Mouse (Mus musculus): ENCODE measurements around the gene Ccl6. TPM values are rescaled to one million over a fixed set of nuclear protein-coding genes. Genes with fewer than 3 reads are reported as not detected.

Ccl6 gene
- polyA plus RNA-seq, 1 experiment from 2014 or later: 2.5 TPM

DNA sequence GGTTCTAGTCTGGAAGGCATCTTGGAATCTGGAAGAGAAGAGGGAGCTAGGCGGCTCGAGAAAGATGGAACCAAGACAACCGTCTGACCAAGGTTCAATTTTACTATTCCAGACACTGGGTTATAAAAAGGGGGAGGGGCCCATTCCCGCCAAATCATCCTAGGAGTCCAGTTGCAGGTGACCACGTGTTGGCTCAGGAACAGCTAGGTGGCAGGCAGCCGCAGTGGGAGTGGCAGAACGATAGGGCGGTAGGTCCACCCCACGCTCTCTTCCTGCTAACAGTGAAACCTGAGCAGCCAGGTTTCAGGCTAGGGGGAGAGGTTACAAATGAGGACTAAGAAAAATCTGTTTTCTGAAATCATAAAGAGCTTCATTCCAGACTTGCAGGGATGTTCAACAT is 20.1 kb downstream of the Ccl6 start:
- Histone ChIP-seq H3K9ac (ENCODE audit: low read length) (no peak overlapping the region), H3K27ac (ENCODE audit: low read depth, low read length) (no peak overlapping the region), H3K4me3 (ENCODE audit: low read depth, low read length) (no peak overlapping the region), H3K4me1 (ENCODE audit: control insufficient read depth, insufficient read depth, low read length) (no peaks in the 10 kb centered on the region), H3K27me3 (ENCODE audit: control insufficient read depth, insufficient read depth, low read length) (no peaks in the 10 kb centered on the region), H3K4me2 (ENCODE audit: low read depth) (no peak overlapping the region), H3K9me3 (ENCODE audit: control insufficient read depth, low read length) (no peaks in the 10 kb centered on the region), H3K36me3 (ENCODE audit: control insufficient read depth, insufficient read depth, low read length) (no peaks in the 10 kb centered on the region)
- 64% methylated on average over 9 of the region's 9 CpGs for WGBS
- ATAC-seq (ENCODE audit: insufficient read depth, low FRiP score, low TSS enrichment) (no peak), DNase-seq (ENCODE audit: low spot score) (no peak)

DNA sequence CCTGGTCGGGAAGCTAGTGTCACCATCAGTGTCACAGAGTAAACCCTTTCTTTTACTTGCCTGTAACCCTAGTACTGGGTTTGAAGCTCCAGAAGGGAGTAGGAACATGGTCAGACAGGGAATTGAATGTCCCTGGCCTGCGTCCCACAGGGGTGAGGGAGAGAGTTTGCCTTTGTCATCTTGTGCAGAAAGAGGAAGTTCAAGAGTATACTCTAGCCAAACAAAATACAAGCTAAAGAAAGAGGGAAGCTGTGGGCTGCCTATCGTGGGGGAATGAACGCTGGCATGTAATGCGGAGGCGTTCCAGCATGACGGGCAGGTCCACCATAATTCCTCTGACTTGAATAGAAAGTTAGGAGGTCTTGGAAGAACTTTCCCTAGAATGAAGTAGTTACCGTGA is 20.7 kb downstream of the Ccl6 start:
- no peak overlapping the region for H3K4me3 ChIP-seq (ENCODE audit: low read depth, low read length)
- no peaks in the 10 kb centered on the region for H3K36me3 ChIP-seq (ENCODE audit: control insufficient read depth, insufficient read depth, low read length)
- H3K9me3 ChIP-seq (ENCODE audit: control insufficient read depth, low read length): no peaks in the 10 kb centered on the region
- no peak for DNase-seq (ENCODE audit: low spot score)
- H3K4me1 ChIP-seq (ENCODE audit: control insufficient read depth, insufficient read depth, low read length): no peaks in the 10 kb centered on the region
- H3K4me2 ChIP-seq (ENCODE audit: low read depth): no peak overlapping the region
- no peak for ATAC-seq (ENCODE audit: insufficient read depth, low FRiP score, low TSS enrichment)
- H3K27ac ChIP-seq (ENCODE audit: low read depth, low read length): no peak overlapping the region
- H3K9ac ChIP-seq (ENCODE audit: low read length): no peak overlapping the region
- no peaks in the 10 kb centered on the region for H3K27me3 ChIP-seq (ENCODE audit: control insufficient read depth, insufficient read depth, low read length)
- 92% methylated on average over 8 of the region's 8 CpGs for WGBS

DNA sequence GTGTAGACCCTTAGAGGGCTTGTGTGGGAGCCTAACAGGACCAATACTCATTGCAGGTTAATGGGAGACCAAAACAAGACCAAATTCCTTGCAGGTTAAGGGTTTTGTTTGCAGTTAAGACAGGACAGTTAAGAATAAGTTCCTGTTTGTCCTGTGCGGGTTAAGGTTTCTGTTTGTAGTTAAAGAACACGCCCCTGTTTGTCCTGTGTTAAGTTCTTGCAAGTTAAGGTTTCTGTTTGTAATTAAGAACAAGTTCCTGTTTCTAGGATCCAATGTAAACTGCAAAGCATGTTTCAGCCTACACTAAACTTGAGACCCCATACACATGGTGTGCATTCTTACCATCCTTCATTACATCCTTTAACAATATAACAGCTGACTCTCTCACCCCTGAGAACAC is 22.7 kb downstream of the Ccl6 start:
- H3K4me1 ChIP-seq (ENCODE audit: control insufficient read depth, insufficient read depth, low read length): no peaks in the 10 kb centered on the region
- H3K4me3 ChIP-seq (ENCODE audit: low read depth, low read length): no peak overlapping the region
- no peaks in the 10 kb centered on the region for H3K9me3 ChIP-seq (ENCODE audit: control insufficient read depth, low read length)
- WGBS: 89% methylated on average over 2 of the region's 2 CpGs
- no peaks in the 10 kb centered on the region for H3K27me3 ChIP-seq (ENCODE audit: control insufficient read depth, insufficient read depth, low read length)
- no peak overlapping the region for H3K27ac ChIP-seq (ENCODE audit: low read depth, low read length)
- no peak for ATAC-seq (ENCODE audit: insufficient read depth, low FRiP score, low TSS enrichment)
- H3K9ac ChIP-seq (ENCODE audit: low read length): no peak overlapping the region
- H3K4me2 ChIP-seq (ENCODE audit: low read depth): no peak overlapping the region
- no peaks in the 10 kb centered on the region for H3K36me3 ChIP-seq (ENCODE audit: control insufficient read depth, insufficient read depth, low read length)
- DNase-seq (ENCODE audit: low spot score): no peak

DNA sequence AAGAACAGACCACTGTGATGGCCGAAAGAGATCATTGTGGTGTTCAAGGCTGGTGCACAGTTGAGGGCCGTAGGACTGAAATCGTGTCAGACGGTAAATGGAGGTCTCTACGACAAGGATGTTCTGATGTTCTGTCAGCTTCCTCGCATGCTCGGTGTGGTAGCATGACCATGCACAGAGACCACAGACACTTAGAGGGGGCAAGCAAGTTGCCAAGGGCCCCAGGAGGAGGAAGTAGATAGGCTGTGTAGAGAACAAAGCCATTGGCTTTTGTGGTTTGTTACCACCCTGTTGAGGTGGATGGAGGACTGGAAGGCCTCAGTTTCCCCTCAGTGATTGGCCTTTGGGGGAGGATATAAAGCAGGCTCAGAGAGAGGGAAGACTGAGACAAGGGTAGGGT is 23.6 kb downstream of the Ccl6 start:
- H3K9ac ChIP-seq (ENCODE audit: low read length): no peak overlapping the region
- H3K4me1 ChIP-seq (ENCODE audit: control insufficient read depth, insufficient read depth, low read length): no peaks in the 10 kb centered on the region
- no peak overlapping the region for H3K27ac ChIP-seq (ENCODE audit: low read depth, low read length)
- no peaks in the 10 kb centered on the region for H3K27me3 ChIP-seq (ENCODE audit: control insufficient read depth, insufficient read depth, low read length)
- no peaks in the 10 kb centered on the region for H3K9me3 ChIP-seq (ENCODE audit: control insufficient read depth, low read length)
- H3K36me3 ChIP-seq (ENCODE audit: control insufficient read depth, insufficient read depth, low read length): no peaks in the 10 kb centered on the region
- DNase-seq (ENCODE audit: low spot score) (no peak), ATAC-seq (ENCODE audit: insufficient read depth, low FRiP score, low TSS enrichment) (no peak)
- no peak overlapping the region for H3K4me3 ChIP-seq (ENCODE audit: low read depth, low read length)
- WGBS: 93% methylated on average over 7 of the region's 7 CpGs
- H3K4me2 ChIP-seq (ENCODE audit: low read depth): no peak overlapping the region

DNA sequence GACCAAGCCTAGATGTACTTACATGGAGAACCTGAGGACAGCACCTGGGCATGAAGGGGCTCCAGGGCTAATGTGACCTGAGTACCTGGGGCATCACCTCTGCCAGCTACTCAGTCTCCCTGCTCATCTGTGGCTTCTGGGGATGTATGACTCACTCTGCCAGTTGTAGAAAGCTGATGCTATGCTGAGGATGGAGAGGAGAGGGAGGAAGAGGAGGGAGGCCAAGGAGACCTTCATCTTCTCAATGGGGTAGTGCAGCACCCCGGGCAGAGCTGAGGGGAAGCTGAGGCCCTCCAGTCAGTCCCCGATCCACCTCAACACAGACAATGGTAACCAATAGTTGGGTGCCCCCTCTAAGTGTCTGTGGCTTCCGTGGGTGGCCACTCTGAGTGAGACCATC is 24.1 kb downstream of the Ccl6 start:
- Histone ChIP-seq H3K36me3 (ENCODE audit: control insufficient read depth, insufficient read depth, low read length) (no peaks in the 10 kb centered on the region), H3K27me3 (ENCODE audit: control insufficient read depth, insufficient read depth, low read length) (no peaks in the 10 kb centered on the region), H3K4me3 (ENCODE audit: low read depth, low read length) (no peak overlapping the region), H3K9me3 (ENCODE audit: control insufficient read depth, low read length) (no peaks in the 10 kb centered on the region), H3K4me2 (ENCODE audit: low read depth) (no peak overlapping the region), H3K4me1 (ENCODE audit: control insufficient read depth, insufficient read depth, low read length) (no peaks in the 10 kb centered on the region), H3K9ac (ENCODE audit: low read length) (no peak overlapping the region), H3K27ac (ENCODE audit: low read depth, low read length) (no peak overlapping the region)
- ATAC-seq (ENCODE audit: insufficient read depth, low FRiP score, low TSS enrichment) (no peak), DNase-seq (ENCODE audit: low spot score) (no peak)
- WGBS: 89% methylated on average over 3 of the region's 3 CpGs

DNA sequence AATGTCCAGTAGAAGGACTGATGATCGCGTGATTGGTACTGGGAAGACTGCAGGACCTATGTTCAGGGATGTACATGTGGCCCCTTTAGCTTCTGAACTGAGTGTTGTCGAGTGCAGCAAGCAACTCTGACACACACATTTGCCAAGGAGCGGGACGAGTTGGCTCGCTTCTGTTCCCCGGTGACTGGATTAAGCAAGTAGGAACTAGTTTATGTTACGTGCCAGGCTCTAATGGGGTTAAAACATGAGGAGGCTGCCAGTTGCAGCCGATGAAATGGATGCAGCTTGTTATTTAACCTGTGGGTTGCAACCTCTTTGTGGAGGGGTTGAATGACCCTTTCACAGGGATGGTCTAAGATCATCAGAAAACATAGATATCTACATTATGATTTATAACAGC is 24.8 kb downstream of the Ccl6 start:
- Histone ChIP-seq H3K27me3 (ENCODE audit: control insufficient read depth, insufficient read depth, low read length) (no peaks in the 10 kb centered on the region), H3K27ac (ENCODE audit: low read depth, low read length) (no peak overlapping the region), H3K4me3 (ENCODE audit: low read depth, low read length) (no peak overlapping the region), H3K36me3 (ENCODE audit: control insufficient read depth, insufficient read depth, low read length) (no peaks in the 10 kb centered on the region), H3K9me3 (ENCODE audit: control insufficient read depth, low read length) (no peaks in the 10 kb centered on the region), H3K4me2 (ENCODE audit: low read depth) (no peak overlapping the region), H3K4me1 (ENCODE audit: control insufficient read depth, insufficient read depth, low read length) (no peaks in the 10 kb centered on the region), H3K9ac (ENCODE audit: low read length) (no peak overlapping the region)
- 90% methylated on average over 9 of the region's 9 CpGs for WGBS
- ATAC-seq (ENCODE audit: insufficient read depth, low FRiP score, low TSS enrichment): no peak
- no peak for DNase-seq (ENCODE audit: low spot score)

DNA sequence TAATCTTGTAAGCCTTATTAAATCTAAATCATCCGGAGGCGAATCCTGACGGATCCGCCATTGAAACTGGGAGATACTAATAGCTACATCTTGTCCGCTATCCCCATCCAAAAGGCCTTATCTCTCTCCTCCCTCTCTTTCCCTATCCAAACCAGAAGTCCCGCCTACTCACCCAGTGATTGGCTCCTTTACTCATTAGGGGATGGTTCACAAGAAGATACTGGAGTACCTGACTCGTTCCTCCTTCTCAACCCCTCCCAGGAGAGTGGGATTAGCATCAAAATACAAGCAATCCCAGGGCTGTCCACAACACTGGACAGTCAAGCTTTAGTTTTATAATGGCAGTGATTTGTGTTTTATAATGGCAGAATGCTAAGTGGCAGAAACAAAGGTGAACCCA is 25.6 kb downstream of the Ccl6 start:
- H3K9ac ChIP-seq (ENCODE audit: low read length): no peak overlapping the region
- no peaks in the 10 kb centered on the region for H3K9me3 ChIP-seq (ENCODE audit: control insufficient read depth, low read length)
- no peak for DNase-seq (ENCODE audit: low spot score)
- H3K4me1 ChIP-seq (ENCODE audit: control insufficient read depth, insufficient read depth, low read length): no peaks in the 10 kb centered on the region
- 72% methylated on average over 7 of the region's 7 CpGs for WGBS
- no peaks in the 10 kb centered on the region for H3K36me3 ChIP-seq (ENCODE audit: control insufficient read depth, insufficient read depth, low read length)
- H3K27me3 ChIP-seq (ENCODE audit: control insufficient read depth, insufficient read depth, low read length): no peaks in the 10 kb centered on the region
- no peak overlapping the region for H3K4me3 ChIP-seq (ENCODE audit: low read depth, low read length)
- ATAC-seq (ENCODE audit: insufficient read depth, low FRiP score, low TSS enrichment): no peak
- no peak overlapping the region for H3K27ac ChIP-seq (ENCODE audit: low read depth, low read length)
- no peak overlapping the region for H3K4me2 ChIP-seq (ENCODE audit: low read depth)

DNA sequence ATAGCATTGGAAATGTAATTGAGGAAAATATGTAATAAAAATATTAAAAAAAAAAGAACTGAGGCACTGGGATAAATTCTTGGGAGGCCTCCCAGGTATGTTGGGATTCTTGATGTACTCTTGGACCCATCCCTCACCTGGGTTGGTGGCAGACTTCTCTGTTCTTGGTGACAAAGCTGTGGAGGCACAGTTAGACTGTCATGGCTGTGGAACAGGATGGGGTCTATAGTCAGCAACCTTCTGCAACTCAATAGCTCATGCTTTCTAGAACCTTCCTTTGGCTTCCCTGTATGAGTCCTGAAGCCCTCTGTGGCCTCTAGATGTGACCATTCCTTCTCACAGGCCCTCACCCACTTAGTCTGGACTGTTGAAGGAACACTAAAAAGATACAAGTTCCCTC is 26.3 kb downstream of the Ccl6 start:
- H3K4me1 ChIP-seq (ENCODE audit: control insufficient read depth, insufficient read depth, low read length): no peaks in the 10 kb centered on the region
- DNase-seq (ENCODE audit: low spot score): no peak

DNA sequence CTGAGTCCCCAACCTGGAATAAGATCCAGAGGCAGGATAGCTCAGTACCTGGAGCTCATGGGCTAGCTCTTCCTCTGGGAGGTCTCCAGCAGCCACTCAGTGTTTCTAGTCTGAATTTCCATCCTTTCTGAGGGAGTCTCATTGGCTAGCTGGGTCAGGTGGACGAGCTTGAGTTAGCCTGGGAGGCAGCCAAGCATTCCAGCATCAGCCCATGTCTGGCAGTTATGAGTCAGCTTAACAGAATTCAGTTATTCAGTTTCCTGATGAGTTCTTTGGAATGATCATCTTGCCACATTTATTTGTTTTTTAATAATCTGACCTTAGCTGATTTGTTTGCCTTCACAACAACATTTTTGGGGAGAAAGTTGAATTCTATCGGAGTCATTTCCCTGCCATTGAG is 29.1 kb downstream of the Ccl6 start:
- no peak for DNase-seq (ENCODE audit: low spot score)
- no peak for ATAC-seq (ENCODE audit: insufficient read depth, low FRiP score, low TSS enrichment)
- no peak overlapping the region for H3K4me2 ChIP-seq (ENCODE audit: low read depth)
- H3K4me1 ChIP-seq (ENCODE audit: control insufficient read depth, insufficient read depth, low read length): no peaks in the 10 kb centered on the region
- H3K27ac ChIP-seq (ENCODE audit: low read depth, low read length): no peak overlapping the region
- no peak overlapping the region for H3K4me3 ChIP-seq (ENCODE audit: low read depth, low read length)
- H3K27me3 ChIP-seq (ENCODE audit: control insufficient read depth, insufficient read depth, low read length): no peaks in the 10 kb centered on the region
- no peaks in the 10 kb centered on the region for H3K9me3 ChIP-seq (ENCODE audit: control insufficient read depth, low read length)
- 77% methylated on average over 2 of the region's 2 CpGs for WGBS
- H3K9ac ChIP-seq (ENCODE audit: low read length): no peak overlapping the region
- no peaks in the 10 kb centered on the region for H3K36me3 ChIP-seq (ENCODE audit: control insufficient read depth, insufficient read depth, low read length)

More for the DNA sequence above, 26.3 kb downstream of the Ccl6 start:
- Histone ChIP-seq H3K36me3 (ENCODE audit: control insufficient read depth, insufficient read depth, low read length) (no peaks in the 10 kb centered on the region), H3K9ac (ENCODE audit: low read length) (no peak overlapping the region), H3K4me2 (ENCODE audit: low read depth) (no peak overlapping the region), H3K4me3 (ENCODE audit: low read depth, low read length) (no peak overlapping the region), H3K9me3 (ENCODE audit: control insufficient read depth, low read length) (no peaks in the 10 kb centered on the region), H3K27ac (ENCODE audit: low read depth, low read length) (no peak overlapping the region), H3K27me3 (ENCODE audit: control insufficient read depth, insufficient read depth, low read length) (no peaks in the 10 kb centered on the region)
- ATAC-seq (ENCODE audit: insufficient read depth, low FRiP score, low TSS enrichment): no peak
